Mouse (Mus musculus) forebrain, embryonic 13.5 days (tissue): Measurements from ENCODE around the gene Shank3. TPM values are rescaled to one million over a fixed set of nuclear protein-coding genes. Genes with fewer than 3 reads are reported as not detected.

Experiments used
- ATAC-seq: fragments of 200-750 bp; cut with Nextera tagmentation; 2 replicates; pipeline ENCODE4 v1.8.0; 2017
- H3K27ac ChIP-seq: fragments of 300-500 bp; sonication (generic); 2 replicates; pipeline ENCODE4 v1.5.1; 2015; ENCODE audit warnings: inconsistent platforms, mild to moderate bottlenecking, moderate library complexity
- H3K27me3 ChIP-seq: fragments of 300-500 bp; sonication (generic); 2 replicates; pipeline ENCODE4 v1.6.1; 2015; ENCODE audit warnings: mild to moderate bottlenecking, inconsistent platforms
- H3K36me3 ChIP-seq: fragments of 300-500 bp; sonication (generic); 2 replicates; pipeline ENCODE4 v1.6.1; 2015; ENCODE audit warnings: mild to moderate bottlenecking, inconsistent platforms; ENCODE audit not compliant: poor library complexity, severe bottlenecking
- H3K4me1 ChIP-seq: fragments of 300-500 bp; sonication (generic); 2 replicates; pipeline ENCODE4 v1.6.1; 2015; ENCODE audit warnings: inconsistent platforms
- H3K4me2 ChIP-seq: fragments of 300-500 bp; sonication (generic); 2 replicates; pipeline ENCODE4 v1.6.1; 2015; ENCODE audit warnings: inconsistent platforms, mild to moderate bottlenecking, moderate library complexity
- H3K4me3 ChIP-seq: fragments of 300-500 bp; sonication (generic); 2 replicates; pipeline ENCODE4 v1.5.1; 2015; ENCODE audit warnings: mild to moderate bottlenecking, inconsistent platforms
- H3K9ac ChIP-seq: fragments of 300-500 bp; sonication (generic); 2 replicates; pipeline ENCODE4 v1.6.1; 2015; ENCODE audit warnings: mild to moderate bottlenecking, inconsistent platforms
- H3K9me3 ChIP-seq: fragments of 300-500 bp; sonication (generic); replicated peaks from 2 replicates; pipeline ENCODE4 v1.6.1; 2016; ENCODE audit warnings: inconsistent platforms
- WGBS: fragments of 180-500 bp; shearing (Covaris S2); methylation state at CpG from one replicate; pipeline ENCODE4 v1.1.7; 2015; 5-methylcytosine and 5-hydroxymethylcytosine counted together
- polyA plus RNA-seq: library from polyadenylated mRNA; unstranded; fragments of >200 nt; fragmentation: Nextera tagmentation; extraction: Ambion mirVana; gene quantifications from 2 replicates; pipeline ENCODE4 v1.2.1, GENCODE M21; 2015

The Shank3 gene
- polyA plus RNA-seq, 1 experiment from 2014 or later, result 7.1 TPM

GRCm38 (mm10) chr15:89589146-89589545 lies 89.7 kb downstream of the Shank3 start:
- H3K4me3 ChIP-seq, result no peak overlapping the region
- 89% methylated on average over 5 of the region's 5 CpGs for WGBS

GRCm38 (mm10) chr15:89591317-89591716 lies 91.9 kb downstream of the Shank3 start:
- WGBS, result 2% methylated on average over 30 of the region's 30 CpGs
- H3K4me3 ChIP-seq, result peak overlapping the region; percentile 76
- 0 out of 2 replicates have a peak, but pooled peaks have one; percentile 0 for ATAC-seq
- no peaks in the 10 kb centered on the region for H3K9me3 ChIP-seq
- H3K36me3 ChIP-seq, result peaks cover 18% of the 10 kb centered on the region
- H3K4me2 ChIP-seq, result peak overlapping the region; percentile 78
- H3K27me3 ChIP-seq, result no peaks in the 10 kb centered on the region
- peak overlapping the region; percentile 51 for H3K27ac ChIP-seq
- peaks cover 22% of the 10 kb centered on the region for H3K4me1 ChIP-seq
- peak overlapping the region; percentile 81 for H3K9ac ChIP-seq

More at GRCm38 (mm10) chr15:89589146-89589545, 89.7 kb downstream of the Shank3 start:
- no peaks in the 10 kb centered on the region for H3K27me3 ChIP-seq
- H3K36me3 ChIP-seq, result peaks cover 36% of the 10 kb centered on the region
- H3K4me2 ChIP-seq, result no peak overlapping the region
- no peak for ATAC-seq
- peaks cover 22% of the 10 kb centered on the region for H3K4me1 ChIP-seq
- H3K9me3 ChIP-seq, result no peaks in the 10 kb centered on the region
- no peak overlapping the region for H3K9ac ChIP-seq
- no peak overlapping the region for H3K27ac ChIP-seq

- under 1% methylated on average over 35 of the region's 35 CpGs for WGBS
- Histone ChIP-seq H3K4me1 (peaks cover 22% of the 10 kb centered on the region), H3K27me3 (no peaks in the 10 kb centered on the region), H3K9ac (peak within 1 kb of the TSS; percentile 81), H3K27ac (peak within 1 kb of the TSS; percentile 51), H3K4me3 (peak within 1 kb of the TSS; percentile 76), H3K9me3 (no peaks in the 10 kb centered on the region), H3K36me3 (peaks cover 12% of the 10 kb centered on the region; the same call in 1 of the 2 replicates), H3K4me2 (peak within 1 kb of the TSS; percentile 78)
- peak; percentile 97 for ATAC-seq
Observed at GRCm38 (mm10) chr15:89591723-89592455, 92.5 kb downstream of the Shank3 start, which contains the start of gene Rabl2. Gene Rabl2 (minus strand): TSS chr15:89591923.

- peak overlapping the region; percentile 76 for H3K4me3 ChIP-seq
- WGBS, result 45% methylated on average over 4 of the region's 4 CpGs
- peaks cover 22% of the 10 kb centered on the region for H3K4me1 ChIP-seq
- H3K9me3 ChIP-seq, result no peaks in the 10 kb centered on the region
- peak overlapping the region; percentile 81 for H3K9ac ChIP-seq
- H3K27ac ChIP-seq, result no peak overlapping the region
- H3K36me3 ChIP-seq, result peaks cover 6% of the 10 kb centered on the region; the same call in 1 of the 2 replicates
- H3K4me2 ChIP-seq, result peak overlapping the region; percentile 78
- no peaks in the 10 kb centered on the region for H3K27me3 ChIP-seq
- peak; percentile 31 for ATAC-seq
Observed at GRCm38 (mm10) chr15:89592548-89592947, 93.1 kb downstream of the Shank3 start.

- no peak overlapping the region for H3K4me2 ChIP-seq
- WGBS, result 82% methylated on average over 12 of the region's 12 CpGs
- H3K27ac ChIP-seq, result no peak overlapping the region
- ATAC-seq, result no peak
- H3K4me1 ChIP-seq, result no peaks in the 10 kb centered on the region
- no peaks in the 10 kb centered on the region for H3K9me3 ChIP-seq
- no peaks in the 10 kb centered on the region for H3K36me3 ChIP-seq
- H3K4me3 ChIP-seq, result no peak overlapping the region
- no peaks in the 10 kb centered on the region for H3K27me3 ChIP-seq
- no peak overlapping the region for H3K9ac ChIP-seq
Observed at GRCm38 (mm10) chr15:89605822-89606570, 106.6 kb downstream of the Shank3 start.

- Histone ChIP-seq H3K9ac (no peak overlapping the region), H3K27me3 (no peaks in the 10 kb centered on the region), H3K4me1 (no peaks in the 10 kb centered on the region), H3K4me2 (no peak overlapping the region), H3K27ac (no peak overlapping the region), H3K4me3 (no peak overlapping the region), H3K36me3 (no peaks in the 10 kb centered on the region), H3K9me3 (no peaks in the 10 kb centered on the region)
- no peak for ATAC-seq
- WGBS, result 90% methylated on average over 8 of the region's 8 CpGs
Observed at GRCm38 (mm10) chr15:89607480-89607879, 108.1 kb downstream of the Shank3 start.

GRCm38 (mm10) chr15:89607888-89608287 lies 108.5 kb downstream of the Shank3 start:
- Histone ChIP-seq H3K4me1 (no peaks in the 10 kb centered on the region), H3K4me2 (no peak overlapping the region), H3K9me3 (no peaks in the 10 kb centered on the region), H3K9ac (no peak overlapping the region), H3K27me3 (no peaks in the 10 kb centered on the region), H3K4me3 (no peak overlapping the region), H3K36me3 (no peaks in the 10 kb centered on the region), H3K27ac (no peak overlapping the region)
- WGBS, result 89% methylated on average over 9 of the region's 9 CpGs
- no peak for ATAC-seq

Other genes starting within 250 kb of the Shank3 start
- gene Sbf1, start 184.3 kb upstream of the Shank3 start, polyA plus RNA-seq, result 66.0 and 76.1 TPM in 2 replicates
- not detected in 2 replicates for gene Adm2, start 176.9 kb upstream of the Shank3 start, polyA plus RNA-seq
- gene Miox, start 165.2 kb upstream of the Shank3 start, polyA plus RNA-seq, result not detected in 2 replicates
- gene Lmf2, start 144.0 kb upstream of the Shank3 start, polyA plus RNA-seq, result 34.4 and 38.6 TPM in 2 replicates
- gene Ncaph2, start 143.9 kb upstream of the Shank3 start, polyA plus RNA-seq, result 156 and 170 TPM in 2 replicates
- 4.0 and 7.4 TPM in 2 replicates for gene Sco2, start 125.8 kb upstream of the Shank3 start, polyA plus RNA-seq
- 1.8 and 1.9 TPM in 2 replicates for gene Tymp, start 122.6 kb upstream of the Shank3 start, polyA plus RNA-seq
- gene Odf3b, start 120.3 kb upstream of the Shank3 start, polyA plus RNA-seq, result 0.98 and 3.4 TPM in 2 replicates
- not detected in 2 replicates for gene Klhdc7b, start 114.7 kb upstream of the Shank3 start, polyA plus RNA-seq
- gene Syce3, start 89.1 kb upstream of the Shank3 start, polyA plus RNA-seq, result not detected in 2 replicates
- gene Cpt1b, start 73.8 kb upstream of the Shank3 start, polyA plus RNA-seq, result 0.94 and 0.97 TPM in 2 replicates
- gene C730034F03Rik, start 70.0 kb upstream of the Shank3 start, polyA plus RNA-seq, result 5.3 and 6.7 TPM in 2 replicates
- gene Gm44502, start 69.9 kb upstream of the Shank3 start, polyA plus RNA-seq, result 0.16 TPM in 1 of 2 replicates, not detected in the other
- gene Chkb, start 69.7 kb upstream of the Shank3 start, polyA plus RNA-seq, result 67.3 and 70.9 TPM in 2 replicates
- gene Mapk8ip2, start 45.7 kb upstream of the Shank3 start, polyA plus RNA-seq, result 47.3 and 53.2 TPM in 2 replicates
- gene Arsa, start 22.2 kb upstream of the Shank3 start, polyA plus RNA-seq, result 12.7 and 13.7 TPM in 2 replicates
- 1.2 and 1.8 TPM in 2 replicates for gene Acr, start 68.7 kb downstream of the Shank3 start, polyA plus RNA-seq
- 55.1 and 56.4 TPM in 2 replicates for gene Rabl2, start 92.3 kb downstream of the Shank3 start, polyA plus RNA-seq